Mouse (Mus musculus): ENCODE measurements around the gene Grin2b. TPM values are rescaled to one million over a fixed set of nuclear protein-coding genes. Genes with fewer than 3 reads are reported as not detected.

Gene Grin2b
- polyA plus RNA-seq, 1 experiment, result not detected

DNA sequence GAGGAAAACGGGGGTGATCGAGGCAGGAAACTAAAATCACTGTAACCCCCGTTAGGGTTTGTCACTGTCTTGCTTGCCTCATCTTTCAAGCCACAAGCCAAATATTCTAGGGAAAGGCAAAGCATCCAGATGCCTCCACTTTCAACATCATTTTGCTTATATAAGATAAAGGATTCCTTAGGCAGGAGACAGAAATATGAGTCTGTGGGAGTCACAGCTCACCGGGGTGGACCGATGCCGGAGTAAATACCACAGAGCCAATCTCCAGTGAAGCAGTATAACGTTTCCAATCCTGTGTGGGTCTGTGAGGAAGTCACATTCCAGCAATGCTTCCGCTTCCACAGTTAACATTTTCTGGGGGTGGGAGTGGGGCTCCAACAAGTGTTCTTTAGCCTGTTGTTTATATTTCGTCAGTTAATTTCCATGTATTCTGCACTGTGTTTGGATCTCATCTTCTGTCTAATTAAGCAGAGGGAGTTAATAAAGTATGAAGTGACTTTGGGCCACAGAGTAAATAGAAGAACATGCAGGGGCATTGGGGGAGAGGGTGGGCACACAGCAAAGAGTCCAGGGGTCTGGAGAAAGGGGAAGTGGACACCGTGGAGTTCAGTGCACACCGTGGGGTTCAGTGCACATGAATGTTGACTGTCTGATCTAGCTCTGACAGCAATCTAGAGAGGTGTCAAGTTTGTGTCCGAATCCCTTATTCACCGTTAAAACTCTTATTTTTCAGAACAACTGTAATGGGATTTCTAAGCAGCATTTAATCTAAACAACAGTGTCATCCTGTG lies 374.9 kb downstream of the Grin2b start:
- no peaks in the 10 kb centered on the region for H3K27me3 ChIP-seq (ENCODE audit: control insufficient read depth, insufficient read depth, insufficient read length)
- H3K4me3 ChIP-seq, result no peak overlapping the region
- H3K36me3 ChIP-seq (ENCODE audit: control insufficient read depth, insufficient read depth), result no peaks in the 10 kb centered on the region
- H3K79me2 ChIP-seq (ENCODE audit: control insufficient read depth, insufficient read depth), result no peaks in the 10 kb centered on the region
- TF ChIP-seq E2F4 (IDR thresholded peaks at IDR 0.05; ENCODE audit: insufficient read depth) (no peak), POLR2A (IDR thresholded peaks at IDR 0.05; ENCODE audit: insufficient read length, low read depth) (no peak), REST (IDR thresholded peaks at IDR 0.05; ENCODE audit: insufficient read depth, insufficient read length) (no peak), MYOD1 (IDR thresholded peaks at IDR 0.05; ENCODE audit: control insufficient read depth in 1 of 3, insufficient read length in 2 of 3, low read depth in 2 of 3) (no peak), MAX (IDR thresholded peaks at IDR 0.05; ENCODE audit: low read depth) (no peak), USF1 (IDR thresholded peaks at IDR 0.05; ENCODE audit: low read depth) (no peak)
- H3ac ChIP-seq (ENCODE audit: control insufficient read depth, insufficient read length), result no peak overlapping the region
- H3K4me2 ChIP-seq (ENCODE audit: low read depth), result no peak overlapping the region

DNA sequence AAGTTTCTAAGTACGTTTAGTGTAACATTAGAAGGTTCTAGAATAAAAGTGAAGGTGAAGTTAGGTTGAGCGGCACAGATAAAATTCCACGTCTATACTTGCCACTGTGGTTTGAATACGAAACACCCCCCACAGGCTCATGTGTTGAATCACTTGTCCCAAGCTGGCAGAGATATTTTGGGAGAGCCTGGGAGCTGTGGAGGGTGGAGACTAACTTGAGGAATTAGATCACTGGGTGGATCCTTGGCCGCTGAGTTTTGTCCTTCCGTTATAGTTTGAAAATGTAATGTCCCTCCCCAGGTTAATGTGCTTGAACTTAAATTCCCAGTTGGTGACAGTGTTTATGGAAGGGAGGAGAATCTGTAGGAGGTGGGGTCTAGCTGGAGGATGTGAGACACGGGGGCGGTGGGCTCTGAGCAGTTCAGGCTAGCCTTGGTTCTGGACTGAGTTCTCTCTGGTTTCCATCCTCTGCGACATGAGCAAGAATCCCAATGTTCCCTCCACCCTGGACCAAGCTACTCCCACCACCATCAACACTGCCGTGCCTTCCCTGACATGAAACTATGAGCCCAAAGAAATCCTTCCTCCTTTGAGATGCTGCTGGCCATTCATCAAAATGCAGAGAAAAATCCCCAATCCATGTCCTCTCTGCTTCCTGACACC lies 375.8 kb downstream of the Grin2b start:
- no peak overlapping the region for H3K4me3 ChIP-seq
- H3K27me3 ChIP-seq (ENCODE audit: control insufficient read depth, insufficient read depth, insufficient read length), result no peaks in the 10 kb centered on the region
- H3K79me2 ChIP-seq (ENCODE audit: control insufficient read depth, insufficient read depth), result no peaks in the 10 kb centered on the region
- TF ChIP-seq TCF12 (IDR thresholded peaks at IDR 0.05; ENCODE audit: insufficient read depth, poor library complexity, severe bottlenecking) (no peak), MAX (IDR thresholded peaks at IDR 0.05; ENCODE audit: low read depth) (no peak), USF1 (IDR thresholded peaks at IDR 0.05; ENCODE audit: low read depth) (no peak), TCF3 (IDR thresholded peaks at IDR 0.05; ENCODE audit: insufficient read length, low read depth) (no peak), SRF (IDR thresholded peaks at IDR 0.05; ENCODE audit: control insufficient read depth, insufficient read length, low read depth) (no peak), POLR2AphosphoS2 (IDR thresholded peaks at IDR 0.05; ENCODE audit: insufficient read length, low read depth) (no peak), MYOG (IDR thresholded peaks at IDR 0.05; ENCODE audit: control insufficient read depth in 1 of 3, insufficient read depth in 1 of 3, insufficient read length in 2 of 3, low read depth in 2 of 3) (no peak), REST (IDR thresholded peaks at IDR 0.05; ENCODE audit: insufficient read depth, insufficient read length) (no peak), CEBPB (IDR thresholded peaks at IDR 0.05; ENCODE audit: insufficient read depth, poor library complexity, severe bottlenecking) (no peak), E2F4 (IDR thresholded peaks at IDR 0.05; ENCODE audit: insufficient read depth) (no peak), MYOD1 (IDR thresholded peaks at IDR 0.05; ENCODE audit: control insufficient read depth in 1 of 3, insufficient read length in 2 of 3, low read depth in 2 of 3) (no peak), POLR2A (IDR thresholded peaks at IDR 0.05; ENCODE audit: insufficient read length, low read depth) (no peak)
- H3K36me3 ChIP-seq (ENCODE audit: control insufficient read depth, insufficient read depth), result no peaks in the 10 kb centered on the region
- no peak overlapping the region for H3ac ChIP-seq (ENCODE audit: control insufficient read depth, insufficient read length)
- no peak overlapping the region for H3K4me2 ChIP-seq (ENCODE audit: low read depth)

DNA sequence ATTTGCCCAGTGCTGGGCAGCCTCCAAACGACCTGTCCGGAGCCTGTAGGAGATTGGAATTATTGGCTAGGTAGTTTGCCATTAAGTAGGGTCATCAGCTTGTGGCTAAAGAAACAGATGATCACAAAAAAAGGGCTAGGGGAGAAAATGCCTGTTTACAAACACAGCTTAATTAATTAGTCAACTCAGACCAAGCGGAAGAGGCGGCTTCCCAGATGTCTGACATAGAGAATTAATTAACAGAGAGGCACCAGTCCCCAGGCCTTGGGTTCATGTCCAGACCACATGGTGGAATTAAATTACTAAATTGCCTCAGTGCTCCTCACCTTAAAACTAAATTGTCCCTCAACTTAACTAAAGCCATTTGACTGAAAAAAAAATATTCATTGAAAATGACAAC lies 376.4 kb downstream of the Grin2b start:
- H3K4me3 ChIP-seq, result no peak overlapping the region
- no peak overlapping the region for H3ac ChIP-seq (ENCODE audit: control insufficient read depth, insufficient read length)
- TF ChIP-seq USF1 (IDR thresholded peaks at IDR 0.05; ENCODE audit: low read depth), result no peak
- TF ChIP-seq MYOD1 (IDR thresholded peaks at IDR 0.05; ENCODE audit: control insufficient read depth in 1 of 3, insufficient read length in 2 of 3, low read depth in 2 of 3), result no peak
- no peak for TF ChIP-seq TCF3 (IDR thresholded peaks at IDR 0.05; ENCODE audit: insufficient read length, low read depth)
- no peak for TF ChIP-seq SRF (IDR thresholded peaks at IDR 0.05; ENCODE audit: control insufficient read depth, insufficient read length, low read depth)
- no peak for TF ChIP-seq CEBPB (IDR thresholded peaks at IDR 0.05; ENCODE audit: insufficient read depth, poor library complexity, severe bottlenecking)
- no peak for TF ChIP-seq REST (IDR thresholded peaks at IDR 0.05; ENCODE audit: insufficient read depth, insufficient read length)
- no peak for TF ChIP-seq MYOG (IDR thresholded peaks at IDR 0.05; ENCODE audit: control insufficient read depth in 1 of 3, insufficient read depth in 1 of 3, insufficient read length in 2 of 3, low read depth in 2 of 3)
- TF ChIP-seq TCF12 (IDR thresholded peaks at IDR 0.05; ENCODE audit: insufficient read depth, poor library complexity, severe bottlenecking), result no peak
- no peaks in the 10 kb centered on the region for H3K36me3 ChIP-seq (ENCODE audit: control insufficient read depth, insufficient read depth)
- H3K27me3 ChIP-seq (ENCODE audit: control insufficient read depth, insufficient read depth, insufficient read length), result no peaks in the 10 kb centered on the region
- H3K4me2 ChIP-seq (ENCODE audit: low read depth), result no peak overlapping the region
- no peaks in the 10 kb centered on the region for H3K79me2 ChIP-seq (ENCODE audit: control insufficient read depth, insufficient read depth)

DNA sequence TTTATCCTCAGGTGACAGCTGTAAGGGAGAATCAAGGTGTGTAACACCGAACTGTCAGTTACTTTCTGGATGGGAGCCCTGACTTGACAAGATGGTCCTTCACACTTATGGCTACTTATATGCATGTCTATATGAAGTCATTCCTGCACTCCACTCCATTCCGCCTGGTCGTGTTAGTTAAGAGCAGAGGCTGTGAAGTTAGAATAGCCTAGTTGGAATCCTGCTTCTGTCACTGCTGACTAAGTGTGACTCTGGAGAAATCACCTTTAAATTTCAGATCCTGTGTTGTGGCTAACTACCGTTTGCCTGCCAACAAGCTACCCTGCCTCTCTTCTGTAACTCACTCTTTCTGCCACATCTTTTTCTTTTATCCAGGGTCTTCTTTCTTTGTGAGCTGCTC lies 381.9 kb downstream of the Grin2b start:
- no peak overlapping the region for H3K4me3 ChIP-seq
- H3ac ChIP-seq (ENCODE audit: control insufficient read depth, insufficient read length), result no peak overlapping the region
- TF ChIP-seq CEBPB (IDR thresholded peaks at IDR 0.05; ENCODE audit: insufficient read depth, poor library complexity, severe bottlenecking) (no peak), SRF (IDR thresholded peaks at IDR 0.05; ENCODE audit: control insufficient read depth, insufficient read length, low read depth) (no peak), USF1 (IDR thresholded peaks at IDR 0.05; ENCODE audit: low read depth) (no peak), TCF12 (IDR thresholded peaks at IDR 0.05; ENCODE audit: insufficient read depth, poor library complexity, severe bottlenecking) (no peak), E2F4 (IDR thresholded peaks at IDR 0.05; ENCODE audit: insufficient read depth) (no peak), MAX (IDR thresholded peaks at IDR 0.05; ENCODE audit: low read depth) (no peak), REST (IDR thresholded peaks at IDR 0.05; ENCODE audit: insufficient read depth, insufficient read length) (no peak), POLR2AphosphoS2 (IDR thresholded peaks at IDR 0.05; ENCODE audit: insufficient read length, low read depth) (no peak), POLR2A (IDR thresholded peaks at IDR 0.05; ENCODE audit: insufficient read length, low read depth) (no peak), MYOG (IDR thresholded peaks at IDR 0.05; ENCODE audit: control insufficient read depth in 1 of 3, insufficient read depth in 1 of 3, insufficient read length in 2 of 3, low read depth in 2 of 3) (no peak), MYOD1 (IDR thresholded peaks at IDR 0.05; ENCODE audit: control insufficient read depth in 1 of 3, insufficient read length in 2 of 3, low read depth in 2 of 3) (no peak), TCF3 (IDR thresholded peaks at IDR 0.05; ENCODE audit: insufficient read length, low read depth) (no peak)
- no peaks in the 10 kb centered on the region for H3K79me2 ChIP-seq (ENCODE audit: control insufficient read depth, insufficient read depth)
- no peaks in the 10 kb centered on the region for H3K27me3 ChIP-seq (ENCODE audit: control insufficient read depth, insufficient read depth, insufficient read length)
- no peaks in the 10 kb centered on the region for H3K36me3 ChIP-seq (ENCODE audit: control insufficient read depth, insufficient read depth)
- no peak overlapping the region for H3K4me2 ChIP-seq (ENCODE audit: low read depth)
